Mouse (Mus musculus) hindbrain, embryonic 12.5 days (tissue): ENCODE data around the gene Gm26661. TPM values are rescaled to one million over a fixed set of nuclear protein-coding genes. Genes with fewer than 3 reads are reported as not detected.
A peak's percentile ranks its signal among the peaks of the same experiment; 100 is the strongest.

ENCODE experiments used
- ATAC-seq: fragments of 200-750 bp; cut with Nextera tagmentation; 2 replicates; pipeline ENCODE4 v1.8.0; 2017; ENCODE audit warnings: moderate TSS enrichment; ENCODE audit not compliant: low FRiP score
- H3K27ac ChIP-seq: fragments of 300-500 bp; sonication (generic); 2 replicates; pipeline ENCODE4 v1.5.1; 2016; ENCODE audit warnings: mild to moderate bottlenecking
- H3K27me3 ChIP-seq: fragments of 300-500 bp; sonication (generic); 2 replicates; pipeline ENCODE4 v1.6.1; 2016; ENCODE audit warnings: mild to moderate bottlenecking
- H3K36me3 ChIP-seq: fragments of 300-500 bp; sonication (generic); 2 replicates; pipeline ENCODE4 v1.6.1; 2016; ENCODE audit warnings: mild to moderate bottlenecking
- H3K4me1 ChIP-seq: fragments of 300-500 bp; sonication (generic); 2 replicates; pipeline ENCODE4 v1.6.1; 2016
- H3K4me2 ChIP-seq: fragments of 300-500 bp; sonication (generic); replicated peaks from 2 replicates; pipeline ENCODE4 v1.6.1; 2016; ENCODE audit warnings: mild to moderate bottlenecking
- H3K4me3 ChIP-seq: fragments of 300-500 bp; sonication (generic); 2 replicates; pipeline ENCODE4 v1.5.1; 2016; ENCODE audit warnings: mild to moderate bottlenecking
- H3K9ac ChIP-seq: fragments of 300-500 bp; sonication (generic); 2 replicates; pipeline ENCODE4 v1.6.1; 2016; ENCODE audit warnings: mild to moderate bottlenecking, moderate library complexity
- H3K9me3 ChIP-seq: fragments of 300-500 bp; sonication (generic); replicated peaks from 2 replicates; pipeline ENCODE4 v1.6.1; 2016; ENCODE audit warnings: mild to moderate bottlenecking
- WGBS: fragments of 180-500 bp; shearing (Covaris S2); methylation state at CpG from one replicate; pipeline ENCODE4 v1.1.7; 2016; 5-methylcytosine and 5-hydroxymethylcytosine counted together
- polyA plus RNA-seq: library from polyadenylated mRNA; unstranded; fragments of >200 nt; fragmentation: Nextera tagmentation; extraction: Ambion mirVana; gene quantifications from 2 replicates; pipeline ENCODE4 v1.2.1, GENCODE M21; 2016

The Gm26661 gene
- polyA plus RNA-seq, 1 experiment from 2014 or later: not detected

- no peaks in the 10 kb centered on the region for H3K9me3 ChIP-seq
- no peaks in the 10 kb centered on the region for H3K27me3 ChIP-seq
- H3K36me3 ChIP-seq: no peaks in the 10 kb centered on the region
- H3K9ac ChIP-seq: peak overlapping the region; percentile 19; the same call in 1 of the 2 replicates
- WGBS: 25% methylated on average over 10 of the region's 10 CpGs
- peak overlapping the region; percentile 68 for H3K27ac ChIP-seq
- 0 out of 2 replicates have a peak overlapping the region, but pooled peaks have one; percentile 8 for H3K4me2 ChIP-seq
- peaks cover 25% of the 10 kb centered on the region for H3K4me1 ChIP-seq
- 0 out of 2 replicates have a peak, but pooled peaks have one; percentile 40 for ATAC-seq
- no peak overlapping the region for H3K4me3 ChIP-seq
These were observed 35.0 kb downstream of the Gm26661 start for GRCm38 (mm10) chr14:7826151-7826937.

GRCm38 (mm10) chr14:7829181-7829580, 37.8 kb downstream of the Gm26661 start:
- no peak overlapping the region for H3K9ac ChIP-seq
- no peaks in the 10 kb centered on the region for H3K36me3 ChIP-seq
- 93% methylated on average over 2 of the region's 2 CpGs for WGBS
- no peak overlapping the region for H3K4me2 ChIP-seq
- no peak overlapping the region for H3K4me3 ChIP-seq
- no peak for ATAC-seq
- peaks cover 23% of the 10 kb centered on the region for H3K4me1 ChIP-seq
- no peaks in the 10 kb centered on the region for H3K27me3 ChIP-seq
- no peak overlapping the region for H3K27ac ChIP-seq
- H3K9me3 ChIP-seq: no peaks in the 10 kb centered on the region

DNA sequence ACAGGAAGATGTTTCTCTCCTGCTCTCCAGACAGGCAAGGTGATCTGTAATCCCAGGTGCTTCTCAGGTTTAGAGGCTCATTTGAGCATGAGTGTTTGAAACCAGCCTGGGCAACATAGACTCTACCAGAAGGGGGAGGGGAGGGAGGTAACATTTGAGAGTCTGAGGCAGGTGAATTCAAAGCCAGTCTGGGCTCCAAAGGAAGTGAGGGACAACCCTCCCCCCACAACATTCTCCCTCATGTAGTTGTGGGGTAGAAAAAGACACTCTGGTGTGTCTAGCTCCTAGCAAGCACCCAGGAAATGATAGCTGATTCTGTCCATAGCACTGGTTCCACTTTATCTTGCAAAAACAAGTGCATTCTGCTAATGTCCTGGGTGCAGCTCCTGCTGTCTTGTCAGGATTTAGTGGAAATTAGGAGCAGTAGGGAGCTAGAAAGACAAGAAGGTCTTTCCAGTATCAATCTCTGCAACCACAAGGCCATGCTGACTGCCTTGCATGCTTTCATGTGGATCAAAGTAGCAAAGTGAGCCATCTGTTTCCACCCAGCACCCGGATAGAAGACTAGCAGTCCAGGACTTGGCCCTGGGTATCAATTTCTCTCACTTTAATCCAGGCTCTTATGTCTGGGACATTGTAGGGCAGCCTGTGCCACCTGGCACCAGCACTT, 40.5 kb downstream of the Gm26661 start:
- Histone ChIP-seq H3K9me3 (no peaks in the 10 kb centered on the region), H3K9ac (no peak overlapping the region), H3K36me3 (no peaks in the 10 kb centered on the region), H3K27me3 (no peaks in the 10 kb centered on the region), H3K4me1 (peaks cover 1% of the 10 kb centered on the region; the same call in 1 of the 2 replicates), H3K27ac (no peak overlapping the region), H3K4me3 (no peak overlapping the region), H3K4me2 (no peak overlapping the region)
- no peak for ATAC-seq
- WGBS: 73% methylated on average over 1 of the region's 1 CpGs

DNA sequence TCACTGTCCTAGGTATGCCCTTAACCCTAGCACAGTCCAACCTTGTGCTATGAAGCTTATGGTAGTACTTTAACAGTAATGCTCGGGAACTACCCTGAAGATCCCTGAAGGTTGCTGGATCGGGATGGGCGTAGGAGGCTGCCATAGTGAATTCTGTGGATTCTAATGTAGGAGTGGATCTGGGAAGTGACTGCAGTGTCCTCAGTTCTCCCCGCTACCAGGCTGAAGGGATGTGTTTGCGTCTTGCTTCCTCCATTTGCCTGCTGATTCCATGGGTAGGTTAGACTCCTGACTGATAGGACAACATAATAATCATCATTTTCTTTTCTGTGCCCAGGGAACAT, 41.0 kb downstream of the Gm26661 start:
- no peaks in the 10 kb centered on the region for H3K9me3 ChIP-seq
- ATAC-seq: no peak
- WGBS: 96% methylated on average over 5 of the region's 5 CpGs

GRCm38 (mm10) chr14:7833458-7833857, 42.1 kb downstream of the Gm26661 start:
- ATAC-seq: no peak
- Histone ChIP-seq H3K27me3 (no peaks in the 10 kb centered on the region), H3K27ac (no peak overlapping the region), H3K36me3 (no peaks in the 10 kb centered on the region), H3K9me3 (no peaks in the 10 kb centered on the region), H3K9ac (no peak overlapping the region), H3K4me3 (no peak overlapping the region), H3K4me1 (no peaks in the 10 kb centered on the region), H3K4me2 (no peak overlapping the region)
- WGBS: 83% methylated on average over 4 of the region's 4 CpGs

More for the DNA sequence above, 41.0 kb downstream of the Gm26661 start:
- H3K36me3 ChIP-seq: no peaks in the 10 kb centered on the region
- no peaks in the 10 kb centered on the region for H3K27me3 ChIP-seq
- no peak overlapping the region for H3K27ac ChIP-seq
- H3K4me1 ChIP-seq: no peaks in the 10 kb centered on the region
- no peak overlapping the region for H3K4me2 ChIP-seq
- H3K4me3 ChIP-seq: no peak overlapping the region
- H3K9ac ChIP-seq: no peak overlapping the region

DNA sequence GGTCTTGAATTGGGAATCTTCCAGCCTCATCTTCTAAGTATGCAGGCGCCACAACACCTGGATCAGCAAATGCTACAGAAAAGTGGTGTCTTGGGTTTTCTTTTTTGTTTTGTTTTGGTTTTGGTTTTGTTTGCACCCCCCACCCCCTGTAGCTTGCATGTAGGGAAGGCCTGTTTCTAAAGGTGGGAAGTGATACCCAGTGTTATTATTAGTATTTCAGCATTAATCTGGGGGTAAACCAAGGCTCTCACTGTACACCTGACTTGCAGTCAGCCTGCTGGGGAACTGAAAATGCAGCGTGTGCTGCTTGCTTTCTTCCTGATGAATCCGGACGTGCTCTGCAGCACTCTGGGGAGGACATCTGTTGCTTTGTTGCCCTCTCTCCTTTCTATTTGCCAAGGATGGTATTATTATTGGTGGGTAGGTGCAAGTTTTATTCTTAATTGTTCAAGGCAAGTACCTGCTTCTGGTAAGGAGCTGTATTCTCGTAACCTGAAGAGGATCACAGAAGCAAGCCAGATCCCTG, 47.2 kb downstream of the Gm26661 start:
- no peak for ATAC-seq
- 79% methylated on average over 5 of the region's 5 CpGs for WGBS

GRCm38 (mm10) chr14:7839950-7840514, 48.6 kb downstream of the Gm26661 start:
- peaks cover 6% of the 10 kb centered on the region; the same call in 1 of the 2 replicates for H3K4me1 ChIP-seq
- no peak for ATAC-seq
- no peaks in the 10 kb centered on the region; the same call in 1 of the 2 replicates for H3K36me3 ChIP-seq
- H3K27me3 ChIP-seq: no peaks in the 10 kb centered on the region
- H3K27ac ChIP-seq: no peak overlapping the region
- WGBS: 54% methylated on average over 8 of the region's 8 CpGs
- no peak overlapping the region for H3K4me2 ChIP-seq
- no peak overlapping the region for H3K4me3 ChIP-seq
- no peak overlapping the region for H3K9ac ChIP-seq
- H3K9me3 ChIP-seq: no peaks in the 10 kb centered on the region

More for the DNA sequence above, 47.2 kb downstream of the Gm26661 start:
- no peak overlapping the region for H3K9ac ChIP-seq
- H3K4me3 ChIP-seq: no peak overlapping the region
- H3K36me3 ChIP-seq: no peaks in the 10 kb centered on the region; the same call in 1 of the 2 replicates
- no peak overlapping the region for H3K27ac ChIP-seq
- no peaks in the 10 kb centered on the region for H3K27me3 ChIP-seq
- H3K9me3 ChIP-seq: no peaks in the 10 kb centered on the region
- H3K4me1 ChIP-seq: peaks cover 6% of the 10 kb centered on the region; the same call in 1 of the 2 replicates
- H3K4me2 ChIP-seq: no peak overlapping the region

Other genes with a start within 250 kb of the Gm26661 start
- 2.0 and 2.2 TPM in 2 replicates for gene Gm3558, start 223.0 kb upstream of the Gm26661 start, polyA plus RNA-seq
- gene Gm10338, start 196.0 kb upstream of the Gm26661 start, polyA plus RNA-seq: not detected in 2 replicates
- not detected in 2 replicates for gene Gm10128, start 147.6 kb upstream of the Gm26661 start, polyA plus RNA-seq
- gene Flnb, start 26.4 kb downstream of the Gm26661 start, polyA plus RNA-seq: 32.4 and 37.3 TPM in 2 replicates
- gene Gm45521, start 165.7 kb downstream of the Gm26661 start, polyA plus RNA-seq: 0.67 TPM in 1 of 2 replicates, not detected in the other
- gene Dnase1l3, start 203.0 kb downstream of the Gm26661 start, polyA plus RNA-seq: 0.08 TPM in 1 of 2 replicates, not detected in the other
- 19.5 and 19.6 TPM in 2 replicates for gene Abhd6, start 211.3 kb downstream of the Gm26661 start, polyA plus RNA-seq